Mouse (Mus musculus) bone marrow, adult 2 months (tissue): Measurements from ENCODE around the gene Lypd6. TPM values are rescaled to one million over a fixed set of nuclear protein-coding genes. Genes with fewer than 3 reads are reported as not detected.

Experiments used
- H3K27ac ChIP-seq: fragments of 200-500 bp; 2 replicates; pipeline ENCODE4 v1.5.1; 2012; ENCODE audit warnings: low read depth, mild to moderate bottlenecking, control low read depth, inconsistent platforms, low read length; ENCODE audit not compliant: control insufficient read depth, poor library complexity, insufficient read depth
- H3K4me1 ChIP-seq: fragments of 200-500 bp; 2 replicates; pipeline ENCODE4 v1.6.1; 2011; ENCODE audit warnings: low read length; ENCODE audit not compliant: control insufficient read depth, insufficient read depth
- H3K4me3 ChIP-seq: fragments of 200-500 bp; replicated peaks from 2 replicates; pipeline ENCODE3; 2011; ENCODE audit warnings: mild to moderate bottlenecking, low read depth, low read length, control low read depth; ENCODE audit not compliant: control insufficient read depth
- CTCF ChIP-seq: fragments of 200-500 bp; IDR thresholded peaks from 2 replicates; pipeline ENCODE4 v1.5.1; 2011; ENCODE audit warnings: low read length, control low read depth; ENCODE audit not compliant: control insufficient read depth, insufficient read depth
- POLR2A ChIP-seq: fragments of 200-500 bp; IDR thresholded peaks from 2 replicates; pipeline ENCODE4 v1.6.1; 2011; ENCODE audit warnings: low read depth, mild to moderate bottlenecking, control low read depth, low read length, borderline replicate concordance; ENCODE audit not compliant: control insufficient read depth
- WGBS: fragments of 180-500 bp; shearing (Covaris S2); methylation state at CpG from one replicate; pipeline ENCODE4 v1.1.7; 2018; 5-methylcytosine and 5-hydroxymethylcytosine counted together
- polyA plus RNA-seq: library from polyadenylated mRNA; stranded (reverse); fragments of >200 nt; gene quantifications from 2 replicates; pipeline ENCODE4 v1.2.4, GENCODE M21; 2011; ENCODE audit warnings: low replicate concordance; ENCODE audit not compliant: missing spikeins, insufficient read depth, insufficient read length

Lypd6 gene
- polyA plus RNA-seq, 1 experiment: 0.85 TPM

DNA sequence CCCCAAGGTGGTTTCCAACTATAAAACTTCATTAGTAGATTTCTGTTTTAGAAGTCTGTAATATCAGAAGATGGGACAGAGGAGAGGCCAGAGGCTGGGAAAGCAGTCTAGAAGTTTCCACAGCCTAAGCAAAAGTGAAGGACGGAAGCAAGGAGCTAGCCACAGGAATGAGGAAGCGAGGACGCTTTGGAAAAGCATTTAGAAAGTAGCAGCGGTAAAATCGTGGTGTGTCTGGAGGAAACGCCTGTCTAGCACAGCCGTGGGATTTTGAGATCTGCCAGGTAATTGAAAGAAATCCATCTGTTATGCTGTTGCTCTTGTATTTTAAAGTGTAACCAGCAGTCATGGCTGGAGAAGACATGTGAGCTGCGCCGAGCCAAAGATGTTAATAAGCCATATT is 81.1 kb downstream of the Lypd6 start:
- Histone ChIP-seq H3K27ac (no peak overlapping the region), H3K4me3 (no peak overlapping the region)
- 16% methylated on average over 9 of the region's 9 CpGs for WGBS

DNA sequence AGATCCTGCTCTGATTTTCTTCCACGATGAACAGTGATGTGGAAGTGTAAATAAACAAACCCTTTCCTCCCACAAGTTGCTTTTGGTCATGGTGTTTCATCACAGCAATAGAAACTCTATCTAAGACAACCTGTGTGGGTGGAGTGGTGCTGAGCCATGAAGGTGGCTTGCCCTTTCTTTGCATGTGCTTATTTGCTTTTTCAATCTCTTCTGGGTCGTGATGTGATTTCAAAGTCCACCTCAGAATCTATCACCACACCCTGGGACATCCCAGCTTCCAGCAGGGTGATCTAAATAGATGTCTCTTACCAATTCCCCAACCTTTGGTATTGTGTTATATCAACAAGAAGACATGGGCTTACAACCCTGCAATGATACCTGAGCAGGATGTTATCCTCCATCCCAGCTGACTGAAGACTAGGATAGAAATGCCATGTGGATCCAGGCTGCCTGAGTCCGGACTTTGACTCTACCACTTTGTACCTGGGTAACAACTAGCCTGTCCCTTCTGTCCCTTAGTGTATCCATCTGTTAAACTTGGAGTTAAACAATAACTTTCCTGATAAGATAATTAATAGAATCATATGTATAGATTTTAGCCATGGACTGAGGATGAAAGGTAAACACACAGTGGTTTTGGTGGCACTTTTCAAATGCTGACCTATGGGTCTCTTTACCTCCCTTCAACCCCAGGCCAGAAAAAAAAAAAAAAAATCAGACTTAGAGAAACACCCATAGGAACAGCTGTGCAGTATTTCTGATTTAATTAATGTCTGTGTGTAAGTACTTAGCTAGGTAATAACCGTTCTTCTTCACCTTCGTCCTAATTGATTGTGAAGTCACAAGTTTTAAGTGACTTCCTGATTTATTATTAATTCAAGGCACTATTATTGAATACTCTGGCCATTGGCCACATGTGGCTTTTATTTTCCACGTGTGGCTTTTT is 83.3 kb downstream of the Lypd6 start:
- H3K4me1 ChIP-seq: no peaks in the 10 kb centered on the region
- TF ChIP-seq POLR2A (no peak), CTCF (no peak)
- H3K27ac ChIP-seq: no peak overlapping the region
- 78% methylated on average over 6 of the region's 6 CpGs for WGBS
- no peak overlapping the region for H3K4me3 ChIP-seq

More for the DNA sequence above, 81.1 kb downstream of the Lypd6 start:
- H3K4me1 ChIP-seq: no peaks in the 10 kb centered on the region
- no peak for TF ChIP-seq POLR2A
- TF ChIP-seq CTCF: no peak

DNA sequence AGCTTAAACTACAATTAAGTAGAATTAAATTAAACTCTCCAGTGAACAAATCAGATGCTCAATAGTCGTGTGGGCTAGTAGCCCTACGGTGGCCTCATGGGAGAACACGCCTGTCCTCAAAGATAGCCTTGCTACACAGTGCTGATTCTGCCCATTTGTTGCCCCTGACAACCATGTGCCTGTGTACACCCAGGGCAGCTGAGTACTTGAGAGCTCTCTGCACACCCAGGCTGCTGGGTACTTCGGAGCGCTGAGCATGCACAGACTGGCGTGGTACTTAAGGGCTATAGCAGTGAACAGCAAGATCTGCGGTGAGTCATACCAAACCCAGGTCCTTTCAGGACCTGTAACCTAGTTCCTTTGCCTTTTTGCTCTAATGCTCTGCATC is 84.0 kb downstream of the Lypd6 start:
- WGBS: 84% methylated on average over 7 of the region's 7 CpGs
- TF ChIP-seq CTCF: no peak
- TF ChIP-seq POLR2A: no peak

GRCm38 (mm10) chr2:50150816-50151215 is 84.6 kb downstream of the Lypd6 start:
- TF ChIP-seq POLR2A (no peak), CTCF (no peak)
- WGBS: 77% methylated on average over 5 of the region's 5 CpGs
- H3K27ac ChIP-seq: no peak overlapping the region
- H3K4me3 ChIP-seq: no peak overlapping the region
- H3K4me1 ChIP-seq: no peaks in the 10 kb centered on the region

More for the DNA sequence above, 84.0 kb downstream of the Lypd6 start:
- no peak overlapping the region for H3K27ac ChIP-seq
- H3K4me1 ChIP-seq: no peaks in the 10 kb centered on the region
- H3K4me3 ChIP-seq: no peak overlapping the region

DNA sequence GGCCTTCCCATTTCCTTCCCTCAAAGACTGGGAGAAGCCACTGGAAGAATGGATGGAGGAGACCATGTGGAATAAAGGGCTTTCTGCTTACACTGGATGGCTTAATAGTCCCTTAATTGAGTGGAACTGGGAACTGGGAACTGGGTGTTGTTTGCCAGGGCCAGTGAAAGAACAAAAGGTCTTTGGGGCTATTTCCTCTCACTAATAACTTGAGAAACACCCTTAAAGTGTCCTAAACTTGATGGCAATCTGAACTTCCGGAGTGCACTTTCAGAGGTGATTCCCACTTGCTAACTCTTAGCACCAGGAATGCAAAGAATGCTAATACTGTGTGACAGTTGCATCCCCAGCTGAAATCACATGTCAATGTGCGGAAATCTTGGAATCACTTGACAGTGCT is 85.2 kb downstream of the Lypd6 start:
- WGBS: 87% methylated on average over 2 of the region's 2 CpGs
- Histone ChIP-seq H3K4me3 (no peak overlapping the region), H3K4me1 (no peaks in the 10 kb centered on the region), H3K27ac (no peak overlapping the region)
- TF ChIP-seq CTCF: no peak
- no peak for TF ChIP-seq POLR2A

DNA sequence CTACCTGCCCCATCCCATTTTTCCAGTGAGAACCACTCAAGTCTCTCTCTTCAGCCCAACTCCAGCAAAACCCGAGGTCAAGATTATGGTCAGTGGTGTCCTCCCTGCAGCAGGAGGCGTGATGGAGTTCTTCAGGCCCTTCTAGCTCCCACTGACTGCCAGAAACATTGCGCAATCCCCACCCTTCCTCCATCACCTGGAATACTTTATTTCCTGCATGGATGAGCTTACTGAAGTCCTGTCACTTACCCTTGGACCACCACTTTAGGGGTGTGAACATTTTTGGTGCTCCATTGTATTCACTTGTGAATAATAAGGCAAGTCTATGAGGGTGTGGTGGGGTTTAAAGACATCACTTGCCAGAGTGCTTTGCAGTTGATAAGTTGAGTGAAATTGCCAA is 85.7 kb downstream of the Lypd6 start:
- WGBS: 76% methylated on average over 3 of the region's 3 CpGs

GRCm38 (mm10) chr2:50156009-50156408 is 89.8 kb downstream of the Lypd6 start:
- no peak overlapping the region for H3K27ac ChIP-seq
- no peaks in the 10 kb centered on the region for H3K4me1 ChIP-seq
- no peak overlapping the region for H3K4me3 ChIP-seq
- WGBS: 87% methylated on average over 10 of the region's 10 CpGs
- TF ChIP-seq CTCF (no peak), POLR2A (no peak)

More for the DNA sequence above, 85.7 kb downstream of the Lypd6 start:
- TF ChIP-seq CTCF (no peak), POLR2A (no peak)
- Histone ChIP-seq H3K27ac (no peak overlapping the region), H3K4me3 (no peak overlapping the region), H3K4me1 (no peaks in the 10 kb centered on the region)

DNA sequence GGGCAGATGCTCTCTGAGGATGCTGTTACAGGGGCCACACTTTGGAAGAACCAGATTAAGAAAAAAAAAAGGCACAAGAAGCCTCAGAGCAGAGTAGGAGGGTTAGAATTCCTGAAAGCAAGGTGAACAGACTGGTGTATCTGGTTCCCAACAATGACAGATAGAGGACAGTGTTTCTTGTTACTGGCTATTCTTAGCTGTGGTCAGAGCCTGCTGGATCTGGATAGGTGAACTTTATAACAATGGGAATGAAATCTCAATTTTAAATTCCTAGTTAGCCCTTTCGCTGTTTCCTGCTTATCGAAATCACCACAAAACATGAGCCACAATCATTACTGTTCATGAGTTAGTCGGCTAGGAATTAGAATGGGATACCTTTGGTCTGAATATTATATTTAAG is 93.8 kb downstream of the Lypd6 start:
- no peak for TF ChIP-seq POLR2A
- TF ChIP-seq CTCF: no peak
- H3K4me1 ChIP-seq: no peaks in the 10 kb centered on the region
- no peak overlapping the region for H3K4me3 ChIP-seq
- H3K27ac ChIP-seq: no peak overlapping the region
- 83% methylated on average over 3 of the region's 3 CpGs for WGBS

DNA sequence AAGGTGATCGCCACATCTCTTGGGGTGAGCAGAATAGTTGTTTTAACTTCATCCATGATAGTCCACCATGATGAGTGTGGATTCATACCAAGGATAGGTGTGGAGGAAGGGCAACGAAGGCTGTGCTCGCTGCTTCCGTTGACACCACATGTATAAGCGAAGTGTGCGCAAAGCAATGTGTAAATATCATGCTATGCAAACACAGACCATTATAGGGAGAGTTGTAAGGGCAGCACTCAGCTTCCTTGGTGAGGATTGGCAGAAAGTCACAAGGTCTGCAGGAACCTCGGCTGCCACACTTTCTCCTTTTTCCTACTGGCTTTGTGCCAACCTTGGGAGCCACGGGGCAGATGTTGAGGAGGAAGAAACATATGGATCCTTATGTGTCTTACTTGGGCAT is 97.4 kb downstream of the Lypd6 start:
- TF ChIP-seq POLR2A: no peak
- TF ChIP-seq CTCF: no peak
- H3K27ac ChIP-seq: no peak overlapping the region
- H3K4me3 ChIP-seq: no peak overlapping the region
- H3K4me1 ChIP-seq: no peaks in the 10 kb centered on the region
- WGBS: 84% methylated on average over 8 of the region's 8 CpGs
